In genomic region chr7:67544586-67544985, GRCm38 (mm10) we compare ENCODE assay signal across 17 mouse cellular contexts.
"Had no signal": no experiment of that assay in that cellular context is flagged by ENCODE, and none has a peak within 500 bp of the region (broad histone marks: within the 10 kb centered on the region; RNA-seq: fewer than 3 reads in every experiment).

No protein-coding gene starts in this region.

- H3K27me3 ChIP-seq: kidney, embryonic 15.5 days; limb, embryonic 12.5 days; liver, embryonic 12.5 days; liver, embryonic 15.5 days; lung, embryonic 15.5 days; megakaryocyte, embryonic 14.5 days; midbrain, embryonic 13.5 days had no signal

- H3K9ac ChIP-seq: kidney, embryonic 15.5 days; limb, embryonic 12.5 days; liver, embryonic 12.5 days; liver, embryonic 15.5 days; lung, embryonic 15.5 days; midbrain, embryonic 13.5 days had no signal

- H3K27ac ChIP-seq: kidney, embryonic 15.5 days; limb, embryonic 12.5 days; liver, embryonic 12.5 days; liver, embryonic 15.5 days; lung, embryonic 15.5 days; midbrain, embryonic 10.5 days; midbrain, embryonic 13.5 days had no signal

- H3K4me2 ChIP-seq: kidney, embryonic 15.5 days; limb, embryonic 12.5 days; liver, embryonic 12.5 days; liver, embryonic 15.5 days; lung, embryonic 15.5 days; midbrain, embryonic 13.5 days had no signal

- H3K9me3 ChIP-seq: kidney, embryonic 15.5 days; limb, embryonic 12.5 days; liver, embryonic 12.5 days; liver, embryonic 15.5 days; lung, embryonic 15.5 days; megakaryocyte, embryonic 14.5 days; midbrain, embryonic 10.5 days; midbrain, embryonic 13.5 days had no signal

- H3K4me1 ChIP-seq: kidney, embryonic 15.5 days; limb, embryonic 12.5 days; liver, embryonic 12.5 days; liver, embryonic 15.5 days had no signal

- ATAC-seq: liver, embryonic 12.5 days; midbrain, embryonic 13.5 days had no signal

- H3K36me3 ChIP-seq: kidney, embryonic 15.5 days; limb, embryonic 12.5 days; liver, embryonic 12.5 days; liver, embryonic 15.5 days; lung, embryonic 15.5 days; midbrain, embryonic 10.5 days; midbrain, embryonic 13.5 days had no signal

- H3K4me3 ChIP-seq: kidney, embryonic 15.5 days; limb, embryonic 12.5 days; liver, embryonic 12.5 days; liver, embryonic 15.5 days; lung, embryonic 15.5 days; megakaryocyte, embryonic 14.5 days; midbrain, embryonic 10.5 days; midbrain, embryonic 13.5 days had no signal

- DNase-seq: kidney, adult 8-10 months; kidney, postnatal 10 days; kidney, postnatal 36 days; liver; lung, adult 18-20 months; lung, postnatal 10 days; lung, postnatal 36 days; thymus, adult 18-20 months; thymus, postnatal 36 days had no signal
